Mouse (Mus musculus) thymus, adult 2 months (tissue): Measurements from ENCODE around the gene Snx18. TPM values are rescaled to one million over a fixed set of nuclear protein-coding genes. Genes with fewer than 3 reads are reported as not detected.

ENCODE experiments used
- DNase-seq: peaks from one replicate; pipeline ENCODE4 v3.0.0; 2021
- H3K27ac ChIP-seq: fragments of 200-500 bp; 2 replicates; pipeline ENCODE4 v1.5.1; 2012; ENCODE audit warnings: low read length, control low read depth; ENCODE audit not compliant: control insufficient read depth, insufficient read depth
- H3K27me3 ChIP-seq: fragments of 200-500 bp; 2 replicates; pipeline ENCODE4 v1.6.1; 2012; ENCODE audit warnings: mild to moderate bottlenecking, low read length, moderate library complexity, mixed read lengths; ENCODE audit not compliant: control insufficient read depth, insufficient read depth
- H3K36me3 ChIP-seq: fragments of 200-500 bp; 2 replicates; pipeline ENCODE4 v1.6.1; 2012; ENCODE audit warnings: mild to moderate bottlenecking, low read length, moderate library complexity; ENCODE audit not compliant: control insufficient read depth, insufficient read depth
- H3K4me1 ChIP-seq: fragments of 200-500 bp; replicated peaks from 2 replicates; pipeline ENCODE4 v1.6.1; 2012; ENCODE audit warnings: low read length; ENCODE audit not compliant: control insufficient read depth, insufficient read depth
- H3K4me3 ChIP-seq: fragments of 200-500 bp; 2 replicates; pipeline ENCODE4 v1.5.1; 2012; ENCODE audit warnings: mild to moderate bottlenecking, low read length, control low read depth, moderate library complexity; ENCODE audit not compliant: control insufficient read depth, insufficient read depth
- CTCF ChIP-seq: fragments of 200-500 bp; IDR thresholded peaks from 2 replicates; pipeline ENCODE4 v1.5.1; 2012; ENCODE audit warnings: mild to moderate bottlenecking, control low read depth, low read length, moderate library complexity, borderline replicate concordance; ENCODE audit not compliant: control insufficient read depth, poor library complexity, insufficient read depth; ENCODE audit errors: extremely low read depth
- POLR2A ChIP-seq: fragments of 200-500 bp; IDR thresholded peaks from 2 replicates; pipeline ENCODE4 v1.6.1; 2012; ENCODE audit warnings: mild to moderate bottlenecking, low read length, control low read depth, moderate library complexity; ENCODE audit not compliant: control insufficient read depth, poor library complexity, insufficient read depth; ENCODE audit errors: extremely low read depth
- WGBS: fragments of 180-500 bp; shearing (Covaris S2); methylation state at CpG from one replicate; pipeline ENCODE4 v1.1.7; 2018; 5-methylcytosine and 5-hydroxymethylcytosine counted together
- polyA plus RNA-seq: library from polyadenylated mRNA; depleted of rRNA; stranded (reverse); fragments of >200 nt; gene quantifications from 2 replicates; pipeline ENCODE4 v1.2.3, GENCODE M21; 2012

Gene Snx18
- polyA plus RNA-seq, 1 experiment, result 15.6 TPM

GRCm38 (mm10) chr13:113592703-113593200, 25.6 kb downstream of the Snx18 start:
- H3K27ac ChIP-seq, result no peak overlapping the region
- TF ChIP-seq CTCF (no peak), POLR2A (no peak)
- DNase-seq, result no peak
- no peaks in the 10 kb centered on the region for H3K4me1 ChIP-seq
- H3K4me3 ChIP-seq, result no peak overlapping the region
- peaks cover 4% of the 10 kb centered on the region; the same call in 1 of the 2 replicates for H3K36me3 ChIP-seq
- H3K27me3 ChIP-seq, result no peaks in the 10 kb centered on the region
- 88% methylated on average over 13 of the region's 13 CpGs for WGBS

GRCm38 (mm10) chr13:113591336-113591735, 27.0 kb downstream of the Snx18 start:
- TF ChIP-seq POLR2A (no peak), CTCF (no peak)
- WGBS, result 96% methylated on average over 11 of the region's 11 CpGs
- DNase-seq, result no peak
- Histone ChIP-seq H3K4me3 (no peak overlapping the region), H3K4me1 (no peaks in the 10 kb centered on the region), H3K36me3 (peaks cover 4% of the 10 kb centered on the region; the same call in 1 of the 2 replicates), H3K27me3 (no peaks in the 10 kb centered on the region), H3K27ac (no peak overlapping the region)

- Histone ChIP-seq H3K27me3 (no peaks in the 10 kb centered on the region), H3K4me1 (no peaks in the 10 kb centered on the region), H3K4me3 (no peak overlapping the region), H3K36me3 (peaks cover 4% of the 10 kb centered on the region; the same call in 1 of the 2 replicates), H3K27ac (no peak overlapping the region)
- WGBS, result 96% methylated on average over 4 of the region's 4 CpGs
- TF ChIP-seq POLR2A (no peak), CTCF (no peak)
- DNase-seq, result no peak
Measured at GRCm38 (mm10) chr13:113590216-113590615, 28.1 kb downstream of the Snx18 start.

GRCm38 (mm10) chr13:113589499-113589898, 28.9 kb downstream of the Snx18 start:
- peaks cover 3% of the 10 kb centered on the region; the same call in 1 of the 2 replicates for H3K36me3 ChIP-seq
- no peak overlapping the region for H3K27ac ChIP-seq
- no peak for DNase-seq
- no peak overlapping the region for H3K4me3 ChIP-seq
- H3K27me3 ChIP-seq, result no peaks in the 10 kb centered on the region
- no peak for TF ChIP-seq CTCF
- no peak for TF ChIP-seq POLR2A
- 64% methylated on average over 7 of the region's 7 CpGs for WGBS
- H3K4me1 ChIP-seq, result no peaks in the 10 kb centered on the region

GRCm38 (mm10) chr13:113587200-113587936, 31.0 kb downstream of the Snx18 start:
- H3K4me1 ChIP-seq, result 0 out of 2 replicates have a peak, but pooled peaks cover 1% of the 10 kb centered on the region
- TF ChIP-seq CTCF, result no peak
- TF ChIP-seq POLR2A, result no peak
- H3K36me3 ChIP-seq, result no peaks in the 10 kb centered on the region
- H3K27ac ChIP-seq, result no peak overlapping the region
- no peaks in the 10 kb centered on the region for H3K27me3 ChIP-seq
- WGBS, result 89% methylated on average over 15 of the region's 15 CpGs
- H3K4me3 ChIP-seq, result no peak overlapping the region
- no peak for DNase-seq

GRCm38 (mm10) chr13:113585606-113586005, 32.8 kb downstream of the Snx18 start:
- H3K4me1 ChIP-seq, result peaks cover 3% of the 10 kb centered on the region
- H3K36me3 ChIP-seq, result no peaks in the 10 kb centered on the region
- no peak for DNase-seq
- H3K27ac ChIP-seq, result no peak overlapping the region
- WGBS, result 97% methylated on average over 3 of the region's 3 CpGs
- no peak overlapping the region for H3K4me3 ChIP-seq
- no peaks in the 10 kb centered on the region for H3K27me3 ChIP-seq
- no peak for TF ChIP-seq POLR2A
- no peak for TF ChIP-seq CTCF

GRCm38 (mm10) chr13:113584431-113584830, 33.9 kb downstream of the Snx18 start:
- H3K27me3 ChIP-seq, result no peaks in the 10 kb centered on the region
- no peak for TF ChIP-seq CTCF
- no peak for TF ChIP-seq POLR2A
- no peak overlapping the region for H3K4me3 ChIP-seq
- DNase-seq, result no peak
- WGBS, result 91% methylated on average over 6 of the region's 6 CpGs
- H3K36me3 ChIP-seq, result no peaks in the 10 kb centered on the region
- no peak overlapping the region for H3K27ac ChIP-seq
- H3K4me1 ChIP-seq, result peaks cover 6% of the 10 kb centered on the region
